Mouse (Mus musculus) stomach, postnatal 0 days (tissue): ENCODE measurements around the gene Slco2a1.

Source experiments
- CTCF ChIP-seq: IDR thresholded peaks from 2 replicates; pipeline ENCODE4 v1.5.1; 2016; ENCODE audit warnings: antibody characterized with exemption, low read depth, mild to moderate bottlenecking, moderate library complexity
- EP300 ChIP-seq: optimal IDR thresholded peaks from 2 replicates; pipeline ENCODE3; 2016; ENCODE audit warnings: antibody characterized with exemption

DNA sequence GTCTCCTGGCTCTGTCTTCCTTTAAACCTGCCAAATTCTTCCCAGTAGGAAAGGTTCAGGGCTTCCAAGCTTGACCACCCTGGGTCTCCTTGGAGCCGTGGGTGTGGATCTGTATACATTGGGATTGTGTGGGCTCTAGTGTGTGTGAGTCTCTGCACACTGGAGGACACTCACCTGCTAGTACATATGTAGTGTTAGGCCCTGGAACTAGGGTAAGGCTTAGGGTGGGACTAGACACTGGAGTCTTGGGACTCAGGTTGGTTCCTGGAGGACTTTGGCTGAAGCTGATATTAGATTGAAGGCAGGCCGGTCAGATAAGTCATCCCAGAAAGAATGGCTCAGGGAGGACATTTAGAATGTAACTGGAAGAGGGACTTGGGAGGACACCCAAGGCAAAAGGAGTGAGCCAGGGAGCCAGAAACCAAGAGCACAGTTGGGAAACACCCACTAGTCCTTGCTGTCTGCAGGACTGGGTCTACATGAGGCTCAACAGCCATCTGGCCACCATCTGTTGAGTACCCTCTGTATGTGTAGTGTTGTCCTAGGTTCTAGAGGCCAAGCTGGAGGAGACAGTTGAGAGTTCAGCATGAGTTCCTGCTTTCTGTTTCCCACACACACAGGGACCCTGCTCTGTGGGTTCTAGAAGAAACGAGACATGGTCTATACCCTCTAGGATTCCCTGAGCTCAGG, 9.4 kb upstream of the Slco2a1 start:
- TF ChIP-seq CTCF (no peak), EP300 (no peak)
